Mouse (Mus musculus) kidney, adult 2 months (tissue): ENCODE results near the gene Med12l.

Source experiments
- CTCF ChIP-seq: fragments of 200-500 bp; conservative IDR thresholded peaks from 2 replicates; pipeline ENCODE4 v1.5.1; 2011; ENCODE audit warnings: low read depth, mild to moderate bottlenecking, control low read depth, low read length, moderate library complexity, mixed read lengths; ENCODE audit not compliant: insufficient read depth, insufficient read length
- POLR2A ChIP-seq: fragments of 200-500 bp; IDR thresholded peaks from one replicate; pipeline ENCODE4 v1.6.1; 2011; ENCODE audit warnings: low read depth, low read length, control low read depth

DNA sequence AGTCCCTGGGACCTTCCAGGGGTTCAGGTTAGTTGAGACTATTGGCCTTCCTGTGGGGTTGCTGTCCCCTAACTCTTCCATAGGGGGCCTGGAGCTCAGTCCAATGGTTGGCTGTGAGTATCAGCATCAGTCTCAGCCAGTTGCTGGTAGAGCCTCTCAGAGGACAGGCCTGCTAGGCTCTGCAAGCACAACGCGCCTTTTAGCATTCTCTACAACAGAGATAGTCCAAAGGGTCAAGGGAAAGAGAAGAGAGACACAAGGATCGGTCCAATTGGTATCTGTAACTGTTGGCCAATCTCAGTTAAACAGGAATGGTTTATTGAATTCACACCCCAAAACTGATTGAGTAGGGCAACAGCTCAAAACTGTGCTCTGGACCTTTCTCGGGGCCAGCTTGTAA is 101.8 kb downstream of the Med12l start:
- TF ChIP-seq CTCF (no peak), POLR2A (no peak)
